ENCODE assay signal across 12 mouse cellular contexts in the genomic region with DNA sequence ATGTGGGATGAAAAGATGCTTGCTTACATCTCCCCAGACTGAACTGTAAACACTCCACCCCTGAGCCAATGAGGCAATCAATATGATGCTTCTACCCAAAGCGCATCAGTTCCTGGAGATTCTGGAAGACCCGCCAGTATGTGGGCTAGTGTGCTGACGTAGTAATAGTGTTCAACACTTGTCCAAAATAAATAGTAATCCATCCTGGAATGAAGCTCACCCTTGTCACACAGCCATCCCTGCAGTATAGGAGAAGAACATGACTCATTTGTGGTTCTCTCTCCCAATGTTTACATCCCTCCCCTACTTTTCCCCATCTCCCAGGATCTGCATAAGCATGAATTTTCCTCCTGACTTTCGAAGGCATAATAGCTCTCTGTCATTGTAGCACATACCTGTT.
"Had no signal": no experiment of that assay in that cellular context is flagged by ENCODE, and none has a peak within 500 bp of the region (broad histone marks: within the 10 kb centered on the region; RNA-seq: fewer than 3 reads in every experiment).

No protein-coding gene starts in this region.

- H3K36me3 ChIP-seq: liver, embryonic 13.5 days; lung, embryonic 15.5 days had no signal

- H3K9me3 ChIP-seq: liver, embryonic 13.5 days; lung, embryonic 15.5 days had no signal

- DNase-seq: kidney, adult 2 months; kidney, postnatal 25 days; layer of hippocampus, adult 9-11 months; liver, embryonic 13.5 days; lung, postnatal 4 days; midbrain, embryonic 14.5 days; thymus, adult 18-20 months; thymus, postnatal 36 days had no signal

- H3K4me3 ChIP-seq: layer of hippocampus, adult 2 months; liver, embryonic 13.5 days; lung, embryonic 15.5 days had no signal

- H3K9ac ChIP-seq: liver, embryonic 13.5 days; lung, embryonic 15.5 days had no signal

- H3K27me3 ChIP-seq: liver, embryonic 13.5 days; lung, embryonic 15.5 days had no signal

- H3K4me2 ChIP-seq: liver, embryonic 13.5 days; lung, embryonic 15.5 days; midbrain, embryonic 11.5 days had no signal

- H3K27ac ChIP-seq: kidney, postnatal 0 days; layer of hippocampus, adult 2 months; liver, embryonic 13.5 days had no signal

- H3K4me1 ChIP-seq: liver, embryonic 13.5 days; lung, embryonic 15.5 days had no signal
